Mouse (Mus musculus): ENCODE results near the gene Atl1.

- no peak for TF ChIP-seq GATA1 (IDR thresholded peaks at IDR 0.05; ENCODE audit: borderline replicate concordance, low read length)
- TF ChIP-seq FLI1 (IDR thresholded peaks at IDR 0.05; ENCODE audit: low read length) = no peak
These were observed 31.2 kb downstream of the Atl1 start for GRCm38 (mm10) chr12:69923603-69924002.
